Mouse (Mus musculus) urinary bladder, postnatal 14 days (tissue): ENCODE data around the gene Tmem115.

Experiments
- DNase-seq: peaks from one replicate; pipeline ENCODE4 v3.0.0; 2021; ENCODE audit warnings: low spot score

Gene Tmem115

GRCm38 (mm10) chr9:107533791-107534407 lies at the start of gene Tmem115:
Tmem115 (plus strand) TSS chr9:107533945.
- DNase-seq, result peak; percentile 93

DNA sequence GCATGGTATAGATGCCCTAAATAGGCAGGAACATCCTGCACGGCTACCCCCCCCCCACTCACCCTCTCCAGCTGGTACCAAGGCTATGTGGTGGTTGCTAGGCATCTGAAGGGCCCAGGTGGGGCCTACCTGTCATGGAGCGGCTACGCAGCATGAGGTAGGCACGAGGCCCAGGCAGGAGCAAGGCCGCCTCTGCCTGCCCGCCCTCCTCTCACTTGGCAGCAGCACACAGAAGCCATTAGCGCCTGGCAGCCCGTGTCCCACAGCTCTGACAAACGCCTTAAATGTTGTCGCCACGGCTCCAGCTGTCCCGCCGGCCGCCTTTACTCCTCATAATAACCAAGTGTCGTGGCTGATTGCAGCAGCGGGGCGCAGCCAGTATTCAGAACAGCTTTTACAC lies 49.4 kb upstream of the Tmem115 start:
- no peak for DNase-seq

DNA sequence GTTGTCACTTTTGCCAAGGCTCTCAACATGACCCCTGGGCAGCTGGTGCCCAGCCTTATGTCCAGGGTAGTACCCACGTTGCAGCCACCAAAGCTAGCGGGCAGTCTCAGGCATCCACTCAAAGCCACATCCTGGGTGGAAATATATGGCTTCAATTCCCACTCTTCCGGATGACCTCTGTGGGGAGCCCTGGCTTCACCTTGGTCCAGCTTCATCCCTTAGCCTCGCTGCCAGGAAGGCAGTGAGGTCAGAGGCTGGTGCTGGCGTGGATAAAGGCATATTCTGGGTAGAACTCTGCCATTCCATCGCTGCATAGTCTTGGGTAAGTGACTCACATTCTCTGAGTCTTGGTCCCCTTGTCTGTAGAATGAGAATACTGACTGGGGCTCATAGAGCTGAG lies 49.0 kb upstream of the Tmem115 start:
- no peak for DNase-seq

DNA sequence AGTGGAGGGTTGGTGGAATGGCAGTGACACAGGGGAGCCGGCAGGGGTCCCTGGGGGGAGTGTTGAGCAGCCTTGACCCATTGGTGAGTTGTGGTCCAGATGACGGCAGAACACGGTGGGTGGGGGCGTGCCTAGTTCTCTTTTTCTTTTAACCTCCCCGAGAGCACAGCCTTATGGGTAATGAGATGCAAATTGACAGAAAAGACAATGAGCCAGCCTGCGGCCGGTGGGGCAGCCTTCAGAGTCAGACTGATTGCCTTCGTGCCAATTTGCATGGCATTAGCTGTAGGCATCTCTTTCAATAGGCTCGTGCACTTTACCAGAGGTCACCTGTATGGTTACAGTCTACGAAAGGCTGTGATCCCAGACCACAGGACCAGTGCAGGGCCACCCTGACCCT lies 47.7 kb upstream of the Tmem115 start:
- no peak for DNase-seq

GRCm38 (mm10) chr9:107486507-107487225 lies 47.1 kb upstream of the Tmem115 start:
- DNase-seq, result peak; percentile 37

DNA sequence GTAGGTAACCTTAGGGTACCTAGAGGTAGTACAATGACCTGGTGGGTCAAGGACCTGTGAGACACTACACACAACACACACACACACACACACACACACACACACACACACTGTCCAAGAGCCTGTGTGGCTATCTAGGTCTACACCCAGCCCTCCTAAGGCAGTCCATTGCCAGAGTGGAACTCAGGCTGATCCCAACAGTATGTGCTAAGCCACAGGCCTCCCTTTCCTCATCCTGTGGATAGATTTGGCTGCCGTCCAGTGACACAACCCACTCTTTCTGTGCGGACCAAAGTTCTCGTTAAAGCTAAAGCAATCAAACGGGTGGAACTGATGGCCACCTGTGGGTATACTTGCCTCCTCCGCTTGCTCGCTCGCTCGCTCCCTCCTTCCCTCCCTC lies 43.6 kb upstream of the Tmem115 start:
- no peak for DNase-seq

DNA sequence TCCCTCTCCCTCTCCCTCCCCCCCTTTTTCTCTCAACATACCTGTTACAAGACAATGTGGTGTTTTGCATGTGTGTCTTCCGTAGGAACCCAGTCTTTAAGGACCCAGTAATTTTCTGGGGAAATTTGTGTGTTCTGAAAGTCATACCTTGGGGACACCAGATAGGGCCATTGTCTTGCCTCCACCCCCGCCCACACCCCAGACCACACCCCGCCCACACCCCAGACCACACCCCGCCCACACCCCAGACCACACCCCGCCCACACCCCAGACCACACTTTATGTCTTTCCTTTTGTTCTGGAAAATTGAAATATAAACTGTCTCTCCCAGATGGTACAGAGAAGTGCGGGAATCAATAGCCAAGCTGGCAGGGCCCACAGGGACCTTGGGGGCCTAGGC lies 43.1 kb upstream of the Tmem115 start:
- no peak for DNase-seq

DNA sequence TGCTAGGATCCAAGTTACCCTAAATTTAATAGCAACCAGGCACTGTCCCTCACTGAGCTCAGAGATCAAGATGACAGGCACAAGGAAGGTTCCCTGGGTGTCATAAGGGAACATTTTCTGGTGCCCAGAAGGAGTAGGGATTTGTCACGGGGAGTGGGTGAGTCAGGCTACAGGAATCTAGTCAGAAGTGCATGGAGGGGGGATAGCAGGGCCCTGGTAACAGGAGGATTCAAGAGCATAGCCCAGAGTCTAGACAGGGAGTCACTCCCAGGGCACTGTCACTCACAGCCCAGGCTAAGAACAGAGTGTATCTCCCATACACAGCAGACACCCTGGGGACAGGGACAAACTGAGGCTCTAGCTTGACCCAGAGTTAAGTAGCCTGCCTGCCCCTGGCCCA lies 40.2 kb upstream of the Tmem115 start:
- no peak for DNase-seq

- no peak for DNase-seq
Observed at GRCm38 (mm10) chr9:107494238-107494637, 39.5 kb upstream of the Tmem115 start.

- no peak for DNase-seq
Observed at GRCm38 (mm10) chr9:107496359-107496758, 37.4 kb upstream of the Tmem115 start.

- no peak for DNase-seq
Observed at GRCm38 (mm10) chr9:107500708-107501286, 32.9 kb upstream of the Tmem115 start.

DNA sequence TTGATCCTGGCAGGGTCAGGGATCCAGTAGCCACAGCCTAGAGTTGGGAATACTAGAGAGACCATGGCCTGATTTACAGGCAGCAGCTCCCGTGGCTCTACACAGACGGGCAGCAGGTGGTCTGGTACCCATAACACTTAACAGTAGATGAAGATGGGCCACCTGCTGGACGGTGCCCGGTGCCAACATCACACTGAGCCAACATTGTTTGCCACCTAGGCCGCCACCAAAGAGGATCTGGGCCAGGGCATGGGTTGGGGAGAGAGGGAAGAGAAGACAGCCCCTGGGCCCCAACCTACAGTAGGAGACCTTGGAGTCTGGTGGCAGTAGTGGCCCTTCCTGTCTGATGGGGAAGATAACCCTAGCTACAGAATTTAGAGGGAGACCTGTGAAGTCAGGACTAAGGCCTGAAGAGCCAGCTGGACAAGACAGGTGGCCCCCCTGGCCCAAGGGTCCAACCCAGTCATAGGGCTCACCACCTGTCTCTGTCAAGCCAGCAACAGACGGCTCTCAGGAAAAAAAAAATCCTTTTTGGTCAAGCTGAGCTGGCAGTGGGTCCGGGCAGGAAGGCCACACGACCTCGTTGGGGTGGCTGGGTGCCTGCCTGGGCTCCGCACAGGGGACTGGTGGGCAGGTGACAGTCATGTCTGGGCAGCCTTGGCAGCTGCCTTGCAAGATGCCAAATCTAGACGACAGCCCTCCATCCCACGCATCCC lies 31.5 kb upstream of the Tmem115 start:
- DNase-seq, result no peak

- DNase-seq, result no peak
Observed at GRCm38 (mm10) chr9:107504662-107505537, 28.8 kb upstream of the Tmem115 start.

DNA sequence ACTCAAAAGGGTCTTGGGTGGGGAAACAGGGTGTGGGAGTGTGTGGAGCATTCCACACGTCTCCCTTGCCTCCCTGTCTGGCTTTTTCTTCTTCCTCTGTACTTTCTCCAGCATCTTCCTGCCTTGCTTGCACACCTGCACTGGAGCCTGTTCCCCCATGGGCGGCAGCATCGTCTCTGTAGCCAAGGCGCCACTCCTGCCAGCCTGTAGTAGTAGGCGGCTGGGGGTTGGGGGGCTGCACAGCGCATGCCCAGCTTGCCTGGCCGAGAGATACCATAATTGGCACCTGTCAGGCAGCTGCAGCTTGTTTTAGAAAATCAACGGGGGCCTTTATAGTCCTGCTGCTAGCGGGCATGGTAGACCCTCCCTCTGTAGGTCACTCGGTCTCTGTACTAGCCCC lies 25.5 kb upstream of the Tmem115 start:
- no peak for DNase-seq

DNA sequence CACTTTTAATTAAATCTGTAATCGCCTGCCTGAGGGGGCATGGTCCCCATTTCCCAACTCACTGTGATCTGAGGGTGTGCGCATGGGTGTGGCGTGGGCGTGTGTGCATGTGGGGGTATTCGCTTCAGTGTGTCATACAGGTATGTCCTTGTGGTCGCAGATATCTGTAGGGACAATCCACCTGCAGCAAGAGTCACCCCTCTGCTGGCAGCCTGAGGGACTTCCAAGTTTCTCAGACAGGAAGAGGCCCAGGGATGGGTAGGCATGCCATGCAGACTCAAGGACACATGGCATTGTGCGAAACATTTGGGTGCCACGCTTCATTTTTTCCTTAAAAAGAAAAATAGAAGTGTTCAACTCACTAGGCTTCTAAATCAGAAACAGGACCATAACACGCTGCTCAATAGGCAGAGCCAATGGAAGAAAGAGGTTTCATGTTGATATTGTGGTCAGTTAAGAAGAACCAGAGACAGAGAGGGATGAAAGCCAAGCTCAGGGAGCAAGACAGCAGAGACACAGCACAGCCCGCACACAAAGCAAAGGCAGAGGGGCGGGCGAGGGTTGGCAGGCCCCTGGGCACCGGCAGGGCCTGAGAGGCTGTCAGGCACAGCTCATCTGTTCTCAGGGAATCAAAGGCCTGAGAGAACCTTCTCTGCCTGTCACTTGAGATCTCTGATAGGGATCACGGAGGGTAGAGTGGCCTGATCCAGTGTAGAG lies 23.2 kb upstream of the Tmem115 start:
- no peak for DNase-seq

DNA sequence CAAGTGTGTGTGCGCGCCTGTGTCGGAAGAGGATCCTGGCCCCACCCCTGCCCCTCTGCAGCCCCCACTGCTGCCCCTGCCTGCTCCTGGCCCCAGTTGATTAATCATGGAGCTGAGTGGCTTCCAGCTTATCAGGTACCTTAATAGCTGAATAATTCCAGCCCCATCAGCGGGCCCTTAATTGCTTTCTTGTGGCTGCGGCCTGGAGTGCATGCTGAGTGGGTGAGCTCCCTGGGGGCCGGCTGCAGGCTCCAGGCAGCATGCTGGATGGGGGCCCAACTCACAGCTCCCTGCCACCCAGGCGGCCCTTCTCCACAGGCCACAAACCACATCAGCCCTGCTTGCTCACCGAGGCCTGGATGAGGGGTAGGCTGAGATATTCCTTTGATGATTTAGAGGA lies 22.3 kb upstream of the Tmem115 start:
- DNase-seq, result no peak

- DNase-seq, result no peak
Observed at GRCm38 (mm10) chr9:107512326-107512725, 21.4 kb upstream of the Tmem115 start.

- DNase-seq, result peak; percentile 82
Observed at GRCm38 (mm10) chr9:107514303-107514955, 19.3 kb upstream of the Tmem115 start.

GRCm38 (mm10) chr9:107520331-107520730 lies 13.4 kb upstream of the Tmem115 start:
- DNase-seq, result no peak

DNA sequence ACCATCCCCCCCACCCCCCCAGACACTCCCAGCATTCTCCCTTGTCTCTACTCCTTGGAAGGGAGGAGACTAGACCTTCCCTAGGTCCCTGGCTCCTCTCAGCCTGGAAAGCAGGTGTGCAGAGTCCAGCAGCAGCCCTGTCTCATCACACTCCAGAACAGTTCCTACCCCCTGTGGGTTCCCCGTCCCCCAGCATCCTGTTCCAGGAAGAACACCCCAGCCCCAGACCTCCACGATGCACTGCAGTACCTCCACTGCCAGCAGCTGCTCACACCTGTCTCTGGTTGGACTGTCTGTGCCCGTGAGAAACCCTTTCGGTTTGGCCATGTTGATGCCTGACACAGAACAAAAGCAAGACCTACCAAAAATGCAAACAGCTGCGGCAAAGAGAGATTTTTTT lies 12.6 kb upstream of the Tmem115 start:
- no peak for DNase-seq
